Mouse (Mus musculus): Measurements from ENCODE around the gene Nacc1. TPM values are rescaled to one million over a fixed set of nuclear protein-coding genes. Genes with fewer than 3 reads are reported as not detected.
A peak's percentile ranks its signal among the peaks of the same experiment; 100 is the strongest.

Gene Nacc1
- 10 to 100 TPM; 97.8 to 97.9 TPM for total RNA-seq (2021)

DNA sequence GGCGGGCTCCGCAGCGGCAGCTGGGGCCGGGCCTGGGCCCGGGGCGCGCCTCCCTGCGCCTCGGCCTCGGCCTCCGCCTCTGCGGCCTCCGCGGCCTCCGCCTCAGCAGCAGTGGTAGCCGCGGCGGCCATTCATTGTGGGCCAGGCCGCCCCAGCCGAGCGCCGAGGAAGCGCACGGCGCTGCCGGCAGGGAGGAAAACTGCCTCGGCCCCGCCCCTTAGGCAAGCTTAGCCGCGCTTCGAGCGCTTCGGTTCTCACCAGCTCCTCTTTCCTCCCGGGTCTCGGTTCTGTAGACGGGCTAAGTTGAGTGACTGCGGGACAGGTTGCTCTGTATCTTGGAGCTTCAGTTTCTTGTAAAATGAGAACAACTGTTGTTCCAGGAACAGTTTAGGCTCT lies at the start of gene Nacc1:
TSS of gene Nacc1 (minus strand) at position 158 of the 396 bp plus-strand sequence.
- DNase-seq (ENCODE audit: low spot score in 2 of 2): peak; percentile 89 to 91
- intact Hi-C loops (cut with DNase I): loop anchor here (2.0 kb wide), 1 partner anchor 23 kb away; no protein-coding TSS in a partner anchor

DNA sequence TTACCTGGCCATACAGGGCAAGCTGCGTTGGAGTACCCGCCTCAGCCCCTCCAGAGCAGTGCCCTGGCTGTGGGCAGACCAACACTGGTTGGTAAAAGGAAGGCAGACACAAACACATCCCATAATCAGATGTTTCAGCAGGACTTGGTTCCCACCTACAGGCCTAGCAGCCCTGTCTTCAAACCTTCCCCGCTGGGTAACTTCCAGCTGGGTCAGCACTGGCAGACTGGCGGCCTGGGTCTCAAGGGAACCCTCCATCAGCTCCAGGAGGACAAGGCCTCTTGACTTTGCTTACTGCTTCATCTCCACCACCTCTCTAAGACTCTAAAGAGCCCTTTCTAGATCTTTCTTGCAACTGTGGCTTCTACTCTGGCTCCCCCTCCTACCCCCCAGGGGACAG lies 48.9 kb upstream of the Nacc1 start:
- no peak for DNase-seq (ENCODE audit: low spot score in 2 of 2)
- intact Hi-C loops (cut with DNase I): no loop called here

DNA sequence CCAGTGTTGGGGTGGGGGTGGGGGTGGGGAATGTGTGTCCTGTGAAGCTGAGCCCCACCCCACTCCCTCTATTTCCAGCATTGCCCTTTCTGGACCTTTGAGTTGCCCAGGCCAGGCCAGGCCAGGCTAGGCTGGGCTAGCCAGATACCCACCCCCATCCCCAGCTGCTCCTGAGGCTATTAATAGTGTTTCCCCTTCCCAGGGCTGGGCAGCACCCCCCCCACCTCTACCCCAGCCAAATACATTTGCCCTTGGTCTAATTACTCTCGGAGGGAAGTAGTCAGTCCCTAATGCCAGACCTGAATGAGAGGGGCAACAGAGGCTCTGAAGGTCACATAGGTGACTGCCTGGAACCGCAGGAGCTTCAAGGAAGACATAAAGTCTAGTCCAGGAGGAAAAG lies 47.9 kb upstream of the Nacc1 start:
- DNase-seq (ENCODE audit: low spot score in 2 of 2): no peak
- intact Hi-C loops (cut with DNase I): no loop called here

DNA sequence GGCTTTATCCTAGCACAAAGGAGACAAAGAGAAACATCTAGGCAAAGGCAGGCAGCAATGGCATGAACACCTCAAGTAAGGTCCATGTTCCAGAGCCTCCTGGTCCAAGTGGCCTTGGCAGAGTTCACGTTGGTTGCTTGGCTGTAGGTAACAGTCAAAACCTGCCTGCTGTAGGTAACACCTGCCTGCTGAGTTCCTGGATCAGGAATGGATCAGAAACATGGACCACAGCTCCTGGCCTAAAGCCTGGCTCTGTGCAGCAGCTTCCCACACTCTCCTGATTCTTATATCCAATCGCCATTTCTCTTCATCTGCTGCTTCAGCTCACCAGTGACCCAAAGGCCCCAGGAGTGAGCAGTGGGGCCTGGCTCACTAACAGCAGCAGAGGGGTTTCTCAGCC lies 47.0 kb upstream of the Nacc1 start:
- intact Hi-C loops (cut with DNase I): no loop called here
- no peak for DNase-seq (ENCODE audit: low spot score in 2 of 2)

DNA sequence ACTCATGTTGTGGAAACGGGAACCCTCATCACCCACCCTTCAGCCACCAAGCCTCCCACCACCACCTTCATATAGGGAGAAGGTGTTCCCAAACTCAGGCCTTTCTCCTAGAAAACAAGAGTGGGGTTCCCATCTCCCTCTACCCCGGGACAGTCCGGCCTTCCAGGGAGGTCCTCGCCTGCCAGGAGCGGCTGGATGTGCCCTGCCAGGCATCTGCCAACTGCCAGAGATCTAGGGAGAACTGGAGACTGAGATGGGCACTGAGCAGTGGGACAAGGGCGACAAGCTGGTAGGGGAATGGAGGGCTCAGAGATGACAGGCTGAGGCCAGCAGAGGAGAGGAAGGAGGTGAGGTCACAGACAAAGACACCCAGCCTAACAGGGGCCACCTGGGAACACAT lies 46.3 kb upstream of the Nacc1 start:
- no peak for DNase-seq (ENCODE audit: low spot score in 2 of 2)
- intact Hi-C loops (cut with DNase I): no loop called here

DNA sequence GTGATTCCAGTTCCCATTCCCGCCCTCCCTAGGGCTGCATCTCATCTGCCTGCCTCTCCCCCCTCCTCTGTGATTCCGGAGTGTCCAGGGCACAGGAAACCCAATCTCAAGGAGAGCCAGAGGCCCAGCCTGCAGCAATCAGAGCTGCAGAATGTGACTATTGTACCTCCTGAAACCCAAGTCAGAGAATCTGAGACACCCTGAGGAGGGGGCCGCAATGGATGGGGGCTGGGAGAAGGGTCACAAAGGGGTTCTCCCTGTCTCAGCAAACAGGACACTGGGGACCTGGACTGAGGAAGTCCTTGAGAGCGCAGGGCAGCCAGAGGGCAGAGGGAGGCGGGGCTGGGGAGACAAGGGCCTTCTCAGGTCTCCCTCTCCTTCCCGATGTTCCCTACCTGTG lies 45.3 kb upstream of the Nacc1 start:
- intact Hi-C loops (cut with DNase I): no loop called here
- DNase-seq (ENCODE audit: low spot score in 2 of 2): no peak

DNA sequence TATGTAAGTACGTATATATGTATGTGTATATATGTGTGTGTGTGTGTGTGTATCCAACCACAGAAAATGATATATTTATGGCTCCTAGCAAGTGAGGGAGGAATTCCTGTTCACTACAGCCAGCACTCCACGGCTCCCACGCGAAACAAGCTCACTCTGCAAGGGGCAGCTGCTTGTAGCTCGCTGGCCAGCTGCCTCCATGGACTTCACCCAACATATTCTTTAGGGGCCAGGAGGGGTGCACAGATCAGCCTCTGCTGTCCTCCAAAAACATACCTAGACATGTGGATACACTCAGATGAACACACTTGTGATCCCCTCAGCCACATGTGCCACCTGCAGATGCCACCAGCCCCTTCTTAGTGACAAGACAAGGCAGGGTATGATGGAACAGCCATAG lies 44.9 kb upstream of the Nacc1 start:
- peak in 1 of 2 experiments; percentile 80 for DNase-seq (ENCODE audit: low spot score in 2 of 2)
- intact Hi-C loops (cut with DNase I): no loop called here

DNA sequence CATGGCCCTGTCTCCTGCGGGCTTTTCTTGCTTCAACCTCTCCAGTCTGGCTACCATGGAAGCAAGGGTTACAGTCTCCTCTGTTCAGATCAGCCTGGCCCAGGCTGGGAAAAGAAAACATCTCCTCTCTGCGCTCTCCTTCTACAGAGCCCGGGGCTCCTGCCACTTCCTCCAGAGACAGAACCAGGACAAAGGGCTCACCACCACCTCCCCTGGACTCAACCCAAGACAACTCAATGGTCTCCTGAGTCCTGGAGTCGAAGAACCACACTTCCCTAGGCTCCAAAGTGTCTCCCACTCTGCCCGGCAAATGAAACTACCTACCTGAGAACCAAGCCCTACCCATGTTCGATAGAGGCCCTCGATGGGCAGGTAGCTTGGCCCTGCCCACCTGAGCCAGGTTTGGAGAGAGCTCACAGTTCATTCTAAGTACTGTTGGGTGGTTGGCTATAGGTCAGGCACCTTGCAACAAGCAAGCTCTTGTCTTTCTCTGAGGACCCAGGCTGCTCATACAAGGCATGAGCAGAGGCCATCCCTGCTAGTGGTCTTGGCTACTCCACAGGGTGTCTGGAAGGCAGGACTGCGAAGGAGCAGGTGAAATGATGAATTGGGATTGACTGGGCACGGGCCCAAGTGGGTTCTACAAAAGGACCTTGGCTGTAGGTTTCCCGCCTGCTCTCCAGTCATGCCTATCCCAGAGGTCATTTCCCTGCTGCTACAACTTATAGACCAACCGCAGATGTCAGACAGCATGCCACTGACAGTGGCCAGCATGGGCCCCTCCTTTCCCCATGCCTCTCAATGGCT lies 43.9 kb upstream of the Nacc1 start:
- DNase-seq (ENCODE audit: low spot score in 2 of 2): no peak
- intact Hi-C loops (cut with DNase I): no loop called here

DNA sequence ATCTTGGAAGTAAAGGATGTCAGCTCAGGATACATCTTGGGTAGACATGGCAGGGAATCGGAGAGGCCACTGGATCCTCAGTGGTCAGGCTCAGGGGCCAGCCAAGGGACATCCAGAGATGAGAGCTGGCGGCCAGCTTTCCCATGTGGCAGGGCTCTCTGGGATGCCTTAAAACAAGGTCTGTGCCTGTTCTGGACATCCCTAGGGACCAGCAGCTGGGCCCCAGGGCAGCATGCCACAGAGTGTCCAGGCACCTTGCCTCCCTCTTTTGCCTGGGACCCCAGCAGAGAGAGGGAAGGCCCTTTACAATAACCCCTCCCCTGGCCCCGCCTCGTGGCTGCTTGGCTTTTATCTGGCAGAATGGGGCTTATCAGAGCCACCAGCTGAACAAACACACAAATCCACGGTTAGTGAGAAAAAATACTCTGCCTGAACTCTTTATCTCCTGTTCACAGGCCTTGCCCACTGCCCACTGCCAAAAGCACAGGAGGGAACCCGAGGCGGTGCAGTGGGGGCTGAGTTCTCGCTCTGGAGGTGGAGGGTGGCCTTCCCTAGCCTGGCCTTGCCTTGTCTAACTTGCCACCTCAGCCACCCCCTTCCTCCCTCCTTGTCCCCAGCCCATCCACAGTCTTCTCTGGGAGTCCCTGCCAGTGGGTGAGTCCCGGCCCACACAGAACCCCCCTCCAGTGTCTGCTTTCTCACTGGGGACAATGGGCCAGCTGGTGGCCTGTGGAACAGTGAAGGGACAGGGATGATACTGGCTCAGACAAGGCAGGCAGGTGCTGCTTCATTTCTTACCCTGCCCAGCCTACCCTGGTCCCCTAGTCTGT lies 43.1 kb upstream of the Nacc1 start:
- DNase-seq (ENCODE audit: low spot score in 2 of 2): no peak
- intact Hi-C loops (cut with DNase I): no loop called here

DNA sequence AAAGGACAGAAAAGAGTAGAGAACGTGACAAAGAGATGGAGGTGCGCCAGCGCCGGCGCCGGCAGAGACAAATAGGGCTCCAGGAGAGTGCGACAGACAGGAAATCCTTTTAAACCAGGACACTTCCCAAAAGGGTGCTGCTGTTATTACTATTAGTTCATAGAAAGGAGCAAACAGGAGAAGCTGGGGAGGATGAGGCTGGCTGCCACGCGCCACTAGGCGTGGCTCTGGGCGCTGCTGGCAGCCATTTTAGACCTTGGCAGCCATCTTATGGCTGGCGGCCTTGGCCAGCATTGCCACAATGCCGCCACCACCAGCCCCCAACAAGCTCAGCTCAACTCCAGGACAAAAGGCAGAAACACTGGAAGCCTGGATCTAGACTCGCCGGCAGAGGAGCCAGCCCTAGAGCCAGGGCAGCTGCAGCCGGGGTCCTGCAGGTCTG lies 42.3 kb upstream of the Nacc1 start:
- DNase-seq (ENCODE audit: low spot score in 2 of 2): no peak
- intact Hi-C loops (cut with DNase I): no loop called here

DNA sequence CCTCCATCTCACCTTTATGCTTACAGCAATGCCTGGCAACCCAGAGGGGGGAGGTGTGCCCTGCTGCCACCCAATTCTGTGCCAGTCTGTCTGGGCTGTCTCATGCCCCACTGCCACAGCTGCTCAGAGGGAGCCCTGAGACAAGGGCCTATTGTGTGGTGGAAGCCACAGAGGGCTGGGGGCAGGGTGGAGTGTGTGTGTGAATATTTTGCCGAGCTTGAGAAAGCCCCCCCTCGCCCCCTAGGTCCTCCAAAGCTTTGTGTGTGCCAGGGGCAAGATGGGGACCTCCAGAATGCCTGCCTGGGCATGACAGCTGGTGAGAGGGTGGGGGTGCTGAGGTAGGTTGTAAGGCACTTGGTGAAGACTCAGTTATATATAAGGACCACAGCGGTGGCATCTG lies 40.8 kb upstream of the Nacc1 start:
- intact Hi-C loops (cut with DNase I): no loop called here
- DNase-seq (ENCODE audit: low spot score in 2 of 2): no peak

DNA sequence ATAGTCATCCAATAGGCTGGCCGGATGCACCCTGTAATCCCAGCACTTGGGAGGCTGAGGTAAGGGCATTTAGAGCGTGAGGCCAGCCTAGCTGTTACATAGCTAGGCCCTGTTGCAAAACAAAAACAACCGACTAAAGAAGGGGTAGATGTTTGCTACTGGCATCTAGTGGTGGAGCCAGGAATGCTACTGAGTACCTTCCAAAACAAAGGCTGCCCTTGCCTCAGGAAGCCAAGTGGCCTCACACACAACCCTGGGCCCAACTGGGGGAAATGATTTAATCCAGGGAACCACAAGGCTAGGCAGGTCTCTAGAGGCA lies 38.2 kb upstream of the Nacc1 start:
- DNase-seq (ENCODE audit: low spot score in 2 of 2): no peak
- intact Hi-C loops (cut with DNase I): no loop called here

DNA sequence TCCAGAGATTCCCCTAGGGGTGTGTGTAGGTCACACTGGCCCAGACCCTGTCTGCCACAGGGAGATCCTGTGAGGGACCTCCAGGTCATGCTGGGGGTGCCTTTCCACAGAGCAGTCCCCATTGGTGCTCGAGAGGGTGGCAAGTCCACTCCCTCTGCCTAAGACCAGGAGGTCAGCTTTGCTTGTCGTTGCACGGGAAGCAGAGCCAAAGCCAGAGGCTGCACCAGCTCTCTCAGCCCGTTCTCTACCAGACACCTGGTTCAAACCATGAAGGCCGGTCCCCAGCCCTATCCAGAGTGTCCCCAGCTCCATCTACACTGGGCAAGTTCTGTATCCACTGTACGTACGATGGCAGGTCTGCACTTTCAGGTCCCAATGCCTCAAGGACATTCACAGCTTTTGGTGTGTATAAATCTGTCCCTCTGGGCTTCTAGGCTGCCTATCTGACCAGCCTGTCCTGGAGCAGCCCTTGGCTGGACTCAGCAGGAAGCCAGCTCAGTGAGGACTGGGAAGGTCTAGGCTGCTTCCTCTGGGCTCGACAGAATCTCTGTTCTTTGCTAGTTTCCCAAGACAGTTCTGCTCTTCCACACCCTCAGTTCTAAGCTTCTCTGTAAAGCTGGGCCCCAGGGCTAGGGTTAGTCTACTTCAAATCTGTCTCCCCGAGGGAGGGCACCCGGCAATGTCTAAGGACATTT lies 37.7 kb upstream of the Nacc1 start:
- intact Hi-C loops (cut with DNase I): no loop called here
- no peak for DNase-seq (ENCODE audit: low spot score in 2 of 2)

DNA sequence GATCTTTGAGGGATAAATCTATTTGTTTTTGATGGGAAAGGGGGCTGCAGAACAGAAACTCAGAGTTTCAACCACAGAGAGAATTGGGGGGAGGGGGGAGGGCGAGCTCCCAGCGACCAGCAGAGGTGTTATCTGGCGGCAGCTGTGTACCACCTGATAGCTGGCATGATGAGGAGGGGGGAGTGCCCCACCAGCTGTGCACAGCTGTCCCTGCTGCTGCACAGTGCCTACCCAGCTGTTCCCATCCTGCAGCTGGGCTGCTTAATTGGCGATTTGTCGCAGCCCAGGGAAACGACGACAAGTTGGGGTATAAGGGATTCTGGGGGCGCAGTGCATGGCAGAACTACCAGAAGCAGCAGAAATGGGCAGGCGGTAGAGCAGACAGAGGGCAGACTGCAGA lies 37.0 kb upstream of the Nacc1 start:
- intact Hi-C loops (cut with DNase I): no loop called here
- no peak for DNase-seq (ENCODE audit: low spot score in 2 of 2)

DNA sequence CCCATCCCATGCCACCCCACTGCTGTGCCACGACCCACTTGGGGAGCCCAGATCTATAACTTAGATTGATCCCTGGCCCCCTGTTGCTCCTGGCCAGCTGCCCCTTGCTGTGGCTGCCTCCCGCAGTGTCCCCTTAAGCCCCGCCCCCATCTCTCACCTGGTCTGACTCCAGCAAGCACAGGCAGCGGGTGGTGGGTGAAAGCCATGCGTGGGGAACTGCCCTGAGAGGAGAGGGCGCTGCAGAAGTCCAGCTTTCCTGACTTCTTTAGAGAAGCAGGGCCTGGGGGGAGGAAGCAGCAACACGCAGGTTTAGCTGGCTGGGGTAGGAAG lies 35.9 kb upstream of the Nacc1 start:
- no peak for DNase-seq (ENCODE audit: low spot score in 2 of 2)
- intact Hi-C loops (cut with DNase I): no loop called here

DNA sequence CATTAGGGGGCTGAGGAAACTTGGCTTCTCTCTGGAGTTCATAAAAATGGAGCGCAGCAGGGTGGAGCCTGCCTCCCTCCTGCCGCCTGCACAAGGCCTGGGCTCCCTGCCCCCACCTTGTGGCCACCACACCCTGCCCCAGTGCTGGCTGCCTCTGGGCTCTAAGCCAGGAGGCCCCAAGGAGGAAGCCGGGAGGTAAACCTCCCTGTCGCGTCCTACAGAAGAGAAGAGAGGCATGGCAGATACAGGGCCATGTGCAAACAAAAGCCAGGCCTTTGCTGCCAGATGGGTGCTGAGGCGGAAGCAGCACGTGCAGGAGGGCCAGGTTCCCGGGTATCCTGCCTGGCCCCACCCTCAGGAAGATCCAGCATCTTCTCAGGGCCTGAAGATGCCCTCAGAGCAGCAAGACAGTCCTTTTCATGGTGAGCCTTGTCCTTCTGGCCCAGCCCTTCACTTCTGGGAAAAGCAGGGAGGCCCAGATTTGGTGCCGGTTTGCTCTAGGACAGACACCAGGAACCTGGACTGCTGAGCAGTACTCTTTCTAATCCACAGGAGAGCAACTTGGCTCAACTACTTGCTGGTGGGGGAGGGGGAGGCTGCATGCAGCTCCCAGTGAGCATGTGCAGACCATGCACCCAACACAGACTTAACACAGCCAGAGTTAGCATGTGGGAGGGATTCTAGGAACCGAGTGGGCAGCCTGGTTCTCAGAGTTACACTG lies 35.3 kb upstream of the Nacc1 start, which contains the start of gene G430095P16Rik:
TSS of gene G430095P16Rik (plus strand) at position 158 of the 721 bp plus-strand sequence.
- DNase-seq (ENCODE audit: low spot score in 2 of 2): peak; percentile 67 to 84
- intact Hi-C loops (cut with DNase I): no loop called here

DNA sequence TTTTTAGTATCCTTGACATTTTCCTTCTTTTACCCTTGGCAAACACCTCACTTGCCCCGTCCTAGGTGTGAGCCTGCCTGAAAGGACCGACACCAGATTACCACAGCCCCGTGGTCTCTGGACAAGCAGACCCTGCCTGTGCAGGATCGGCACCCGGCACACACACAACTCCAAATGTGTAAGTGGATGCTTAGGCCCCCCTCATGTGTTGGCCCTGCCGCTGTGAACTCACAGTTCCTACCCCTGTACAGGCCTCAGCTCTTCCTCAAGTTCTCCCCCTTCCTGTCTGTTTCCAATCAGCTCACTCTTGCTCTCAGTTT lies 34.8 kb upstream of the Nacc1 start:
- intact Hi-C loops (cut with DNase I): no loop called here
- no peak for DNase-seq (ENCODE audit: low spot score in 2 of 2)

DNA sequence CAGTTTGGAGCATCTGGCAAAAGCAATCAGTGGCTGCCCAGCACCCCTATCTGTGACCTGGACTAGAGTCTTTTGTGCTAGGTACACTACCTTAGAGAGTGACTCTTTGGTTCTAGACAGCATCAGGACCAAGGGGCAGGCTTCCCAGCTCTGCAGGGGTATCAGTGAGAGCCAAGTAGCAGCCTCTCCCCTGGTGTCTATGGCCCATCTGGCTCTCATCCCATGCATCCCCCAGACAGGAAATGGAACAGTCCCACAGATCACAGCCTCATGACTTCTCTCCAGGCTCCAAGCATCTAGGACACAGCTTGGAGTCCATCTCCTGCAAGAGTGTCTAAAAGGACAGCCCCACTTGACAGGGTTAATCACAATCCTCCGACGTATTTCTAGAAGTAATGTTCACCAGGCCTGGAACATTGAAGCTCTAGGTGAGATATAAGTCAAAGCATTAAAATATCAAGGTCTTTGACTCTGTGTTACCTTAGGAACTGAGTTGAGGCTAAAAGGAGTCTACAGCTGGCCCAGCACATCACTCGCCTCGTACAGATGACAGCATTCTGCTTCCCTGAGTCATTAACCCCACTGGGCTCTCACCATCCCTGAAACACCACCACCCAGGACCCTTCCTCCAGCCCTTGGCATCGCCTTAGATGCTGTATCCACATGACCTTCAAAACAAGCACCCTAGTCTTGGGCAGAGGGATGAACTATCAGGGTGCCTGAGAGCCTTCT lies 31.5 kb upstream of the Nacc1 start:
- intact Hi-C loops (cut with DNase I): no loop called here
- no peak for DNase-seq (ENCODE audit: low spot score in 2 of 2)

DNA sequence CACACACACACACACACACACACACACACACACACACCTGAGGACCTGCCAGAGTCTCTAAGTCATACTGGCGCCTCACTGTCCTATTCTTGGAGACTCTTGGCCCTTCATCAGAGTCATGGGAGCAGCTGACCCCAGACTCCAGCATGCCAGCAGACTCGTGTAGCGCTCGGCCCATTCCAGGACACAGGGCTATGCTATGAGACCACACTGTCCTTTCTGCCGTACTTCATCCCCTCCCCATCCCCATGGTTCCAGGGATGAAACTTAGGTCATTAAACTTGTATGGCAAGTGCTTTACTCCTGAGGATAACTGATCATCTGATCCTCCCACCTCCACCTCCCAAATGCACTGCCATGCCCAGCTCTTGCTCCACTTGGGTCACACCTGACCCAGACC lies 30.8 kb upstream of the Nacc1 start:
- intact Hi-C loops (cut with DNase I): no loop called here
- no peak for DNase-seq (ENCODE audit: low spot score in 2 of 2)

DNA sequence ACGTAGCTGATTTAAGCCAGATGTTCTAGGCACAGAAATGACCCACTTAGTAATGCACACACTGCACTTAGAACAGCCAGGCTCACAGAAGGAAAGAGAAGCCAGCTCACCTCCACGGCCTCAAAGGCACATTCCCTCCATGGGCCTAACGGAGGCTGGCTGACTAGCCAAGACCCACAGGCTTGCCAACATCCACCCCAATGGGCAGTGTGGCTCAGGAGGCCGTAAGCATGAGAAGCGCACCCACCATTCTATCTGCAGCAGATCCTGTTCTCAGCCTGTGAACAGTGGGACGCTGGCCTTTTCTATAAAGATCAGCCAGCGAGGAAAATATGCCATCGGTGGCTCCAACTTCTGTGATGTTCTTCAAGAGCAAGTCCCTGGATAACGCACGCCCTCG lies 29.1 kb upstream of the Nacc1 start:
- intact Hi-C loops (cut with DNase I): no loop called here
- DNase-seq (ENCODE audit: low spot score in 2 of 2): no peak
